Mouse (Mus musculus) forebrain, embryonic 16.5 days (tissue): Measurements from ENCODE around the gene Mtnr1b. TPM values are rescaled to one million over a fixed set of nuclear protein-coding genes. Genes with fewer than 3 reads are reported as not detected.
A peak's percentile ranks its signal among the peaks of the same experiment; 100 is the strongest.

Experiments used
- ATAC-seq: fragments of 200-750 bp; cut with Nextera tagmentation; 2 replicates; pipeline ENCODE4 v1.8.0; 2017; ENCODE audit warnings: mild to moderate bottlenecking, moderate library complexity
- H3K27ac ChIP-seq: fragments of 300-500 bp; sonication (generic); 2 replicates; pipeline ENCODE4 v1.5.1; 2014; ENCODE audit warnings: low read length, control low read depth
- H3K27me3 ChIP-seq: fragments of 300-500 bp; sonication (generic); replicated peaks from 2 replicates; pipeline ENCODE4 v1.6.1; 2014; ENCODE audit warnings: low read length; ENCODE audit not compliant: control insufficient read depth, insufficient read depth
- H3K36me3 ChIP-seq: fragments of 300-500 bp; sonication (generic); 2 replicates; pipeline ENCODE4 v1.6.1; 2014; ENCODE audit not compliant: control insufficient read depth, insufficient read depth
- H3K4me1 ChIP-seq: fragments of 300-500 bp; sonication (generic); replicated peaks from 2 replicates; pipeline ENCODE4 v1.6.1; 2014; ENCODE audit warnings: low read length; ENCODE audit not compliant: control insufficient read depth, insufficient read depth
- H3K4me2 ChIP-seq: fragments of 300-500 bp; sonication (generic); 2 replicates; pipeline ENCODE4 v1.6.1; 2014; ENCODE audit warnings: mild to moderate bottlenecking, low read length, control low read depth
- H3K4me3 ChIP-seq: fragments of 300-500 bp; sonication (generic); replicated peaks from 2 replicates; pipeline ENCODE4 v1.5.1; 2014; ENCODE audit warnings: mild to moderate bottlenecking, low read length, control low read depth
- H3K9ac ChIP-seq: fragments of 300-500 bp; sonication (generic); replicated peaks from 2 replicates; pipeline ENCODE4 v1.6.1; 2014; ENCODE audit warnings: low read depth, low read length, control low read depth
- H3K9me3 ChIP-seq: fragments of 300-500 bp; sonication (generic); 2 replicates; pipeline ENCODE4 v1.6.1; 2016; ENCODE audit warnings: low read length; ENCODE audit not compliant: control insufficient read depth
- WGBS: fragments of 180-500 bp; shearing (Covaris S2); extraction: QIAGEN DNeasy Blood & Tissue Kit; methylation state at CpG from one replicate; pipeline ENCODE4 v1.1.7; 2014; 5-methylcytosine and 5-hydroxymethylcytosine counted together
- polyA plus RNA-seq: library from polyadenylated mRNA; unstranded; fragments of >200 nt; fragmentation: Nextera tagmentation; extraction: Ambion mirVana; gene quantifications from 2 replicates; pipeline ENCODE4 v1.2.1, GENCODE M21; 2015

The Mtnr1b gene
- polyA plus RNA-seq, result not detected in 2 replicates

DNA sequence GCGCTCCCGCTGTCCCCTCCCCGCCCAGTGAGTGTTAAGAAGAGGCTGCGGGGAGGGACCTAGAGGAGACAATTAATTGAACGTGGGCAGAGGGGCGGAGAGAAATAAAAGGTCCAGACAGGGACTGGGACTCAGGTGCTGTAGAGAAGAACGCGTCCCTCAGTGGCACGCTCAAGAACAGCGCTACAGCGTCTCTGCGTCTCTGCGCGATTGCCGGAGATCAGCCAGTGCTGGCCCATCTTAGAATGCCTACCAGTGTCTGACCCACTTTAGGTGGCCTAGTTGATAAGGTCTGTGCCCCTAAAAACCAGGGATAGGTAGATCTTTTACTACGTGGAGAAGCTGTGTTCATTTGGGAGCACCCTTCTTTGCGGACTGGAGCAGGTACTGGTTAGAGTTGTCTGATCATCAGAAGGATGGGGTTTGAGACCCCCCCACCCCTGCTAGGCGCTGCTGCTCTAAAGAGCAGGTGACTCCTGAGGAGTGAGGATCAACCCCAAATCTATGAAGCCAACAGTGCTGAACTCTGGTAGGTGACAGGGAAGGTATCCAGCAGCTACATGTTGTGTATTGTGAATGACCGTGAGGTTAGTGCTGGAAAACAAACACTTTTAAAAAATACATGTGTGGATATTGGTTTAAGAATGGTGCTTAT, at the start of gene Mtnr1b:
TSS of gene Mtnr1b (minus strand) at position 51 of the 655 bp plus-strand sequence.
- H3K4me1 ChIP-seq, result no peaks in the 10 kb centered on the region
- H3K9me3 ChIP-seq, result no peaks in the 10 kb centered on the region
- WGBS, result 56% methylated on average over 19 of the region's 19 CpGs
- H3K4me3 ChIP-seq, result no peak within 1 kb of the TSS
- H3K27ac ChIP-seq, result no peak within 1 kb of the TSS
- ATAC-seq, result no peak
- no peaks in the 10 kb centered on the region for H3K36me3 ChIP-seq
- H3K9ac ChIP-seq, result no peak within 1 kb of the TSS
- no peak within 1 kb of the TSS for H3K4me2 ChIP-seq
- H3K27me3 ChIP-seq, result no peaks in the 10 kb centered on the region

DNA sequence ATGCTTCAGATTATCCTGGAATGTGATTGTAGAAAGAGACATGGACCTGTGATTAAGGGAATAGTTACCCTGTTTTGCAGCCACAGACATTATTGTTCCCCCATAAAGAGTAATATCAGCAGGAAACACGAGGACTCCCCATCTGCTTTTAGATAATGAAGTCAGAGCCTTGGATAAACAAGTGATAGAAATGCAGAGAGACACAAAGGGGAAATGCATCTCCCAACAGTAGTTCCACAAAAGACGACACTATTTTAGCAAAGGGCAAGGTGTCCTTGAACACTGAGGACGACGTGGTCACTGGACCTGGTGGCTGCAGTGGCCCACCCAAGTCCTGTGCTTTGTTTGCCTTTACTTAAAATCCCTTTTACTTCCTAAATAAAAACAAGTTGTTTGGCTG, 45.9 kb upstream of the Mtnr1b start:
- no peak for ATAC-seq
- Histone ChIP-seq H3K9ac (no peak overlapping the region), H3K9me3 (no peaks in the 10 kb centered on the region), H3K36me3 (peaks cover 2% of the 10 kb centered on the region; the same call in 1 of the 2 replicates), H3K27me3 (no peaks in the 10 kb centered on the region), H3K4me3 (no peak overlapping the region), H3K4me2 (no peak overlapping the region), H3K27ac (no peak overlapping the region), H3K4me1 (no peaks in the 10 kb centered on the region)
- 79% methylated on average over 4 of the region's 4 CpGs for whole genome bisulfite sequencing

GRCm38 (mm10) chr9:15919373-15920005, 45.1 kb upstream of the Mtnr1b start:
- WGBS, result 58% methylated on average over 5 of the region's 5 CpGs
- Histone ChIP-seq H3K27ac (no peak overlapping the region), H3K9ac (no peak overlapping the region), H3K9me3 (no peaks in the 10 kb centered on the region), H3K27me3 (no peaks in the 10 kb centered on the region), H3K36me3 (peaks cover 2% of the 10 kb centered on the region; the same call in 1 of the 2 replicates), H3K4me1 (no peaks in the 10 kb centered on the region), H3K4me2 (no peak overlapping the region), H3K4me3 (no peak overlapping the region)
- peak; percentile 71 for ATAC-seq

DNA sequence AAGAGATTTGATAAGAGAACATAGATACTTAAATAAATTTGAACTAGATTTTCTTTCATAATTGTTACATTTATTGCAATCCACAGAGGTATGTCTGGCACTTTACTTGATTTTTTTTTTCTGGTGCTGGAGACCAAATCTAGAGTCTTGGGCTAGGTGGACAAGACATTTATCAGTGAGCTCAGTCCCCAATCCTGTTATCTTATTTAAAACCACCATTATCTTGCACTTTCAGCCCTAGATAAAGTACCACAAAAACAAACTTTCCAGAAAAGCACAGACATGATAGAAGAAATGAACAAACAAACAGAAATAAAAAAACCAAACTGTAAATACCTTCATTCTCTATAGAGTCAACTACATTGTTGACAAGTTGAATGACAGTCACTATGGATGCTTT, 42.2 kb upstream of the Mtnr1b start:
- Histone ChIP-seq H3K4me2 (no peak overlapping the region), H3K27ac (no peak overlapping the region), H3K4me3 (no peak overlapping the region), H3K4me1 (no peaks in the 10 kb centered on the region), H3K36me3 (0 out of 2 replicates have a peak, but pooled peaks cover 2% of the 10 kb centered on the region), H3K9ac (no peak overlapping the region), H3K27me3 (no peaks in the 10 kb centered on the region), H3K9me3 (no peaks in the 10 kb centered on the region)
- no peak for ATAC-seq

DNA sequence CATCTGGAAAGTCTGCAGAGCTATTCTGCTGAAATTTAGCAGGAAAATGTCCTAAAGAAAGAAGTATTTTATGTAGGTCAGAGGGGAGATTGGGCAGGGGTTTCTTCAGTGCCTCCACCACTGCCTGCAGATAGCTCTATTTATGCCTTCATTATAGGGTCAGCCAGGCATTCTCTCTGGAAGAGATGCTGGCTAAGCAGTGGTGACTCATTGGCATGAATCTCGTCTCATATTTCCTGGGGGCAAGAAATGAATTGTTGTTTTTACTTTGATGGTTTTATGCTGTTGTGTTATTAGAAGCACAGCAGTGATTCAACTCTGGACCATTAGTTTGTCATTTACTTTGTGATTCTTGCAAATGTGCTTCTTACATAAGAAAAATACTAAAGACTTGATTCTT, 38.4 kb upstream of the Mtnr1b start:
- Histone ChIP-seq H3K27ac (no peak overlapping the region), H3K36me3 (0 out of 2 replicates have a peak, but pooled peaks cover under 1% of the 10 kb centered on the region), H3K4me3 (no peak overlapping the region), H3K4me1 (no peaks in the 10 kb centered on the region), H3K4me2 (no peak overlapping the region), H3K9me3 (no peaks in the 10 kb centered on the region), H3K27me3 (no peaks in the 10 kb centered on the region), H3K9ac (no peak overlapping the region)
- no peak for ATAC-seq
- 26% methylated on average over 1 of the region's 1 CpGs for WGBS

GRCm38 (mm10) chr9:15909397-15910113, 35.2 kb upstream of the Mtnr1b start:
- H3K27me3 ChIP-seq, result no peaks in the 10 kb centered on the region
- ATAC-seq, result no peak
- no peak overlapping the region for H3K4me3 ChIP-seq
- no peak overlapping the region for H3K27ac ChIP-seq
- H3K4me1 ChIP-seq, result no peaks in the 10 kb centered on the region
- no peaks in the 10 kb centered on the region for H3K36me3 ChIP-seq
- H3K4me2 ChIP-seq, result no peak overlapping the region
- no peak overlapping the region for H3K9ac ChIP-seq
- no peaks in the 10 kb centered on the region for H3K9me3 ChIP-seq
- 56% methylated on average over 2 of the region's 2 CpGs for WGBS

GRCm38 (mm10) chr9:15903948-15904750, 29.8 kb upstream of the Mtnr1b start:
- Histone ChIP-seq H3K9me3 (no peaks in the 10 kb centered on the region), H3K27ac (no peak overlapping the region), H3K27me3 (no peaks in the 10 kb centered on the region), H3K36me3 (no peaks in the 10 kb centered on the region), H3K4me2 (no peak overlapping the region), H3K9ac (no peak overlapping the region), H3K4me3 (no peak overlapping the region), H3K4me1 (no peaks in the 10 kb centered on the region)
- WGBS, result 21% methylated on average over 9 of the region's 9 CpGs
- ATAC-seq, result 0 out of 2 replicates have a peak, but pooled peaks have one; percentile 40

GRCm38 (mm10) chr9:15898112-15898511, 23.8 kb upstream of the Mtnr1b start:
- no peak overlapping the region for H3K27ac ChIP-seq
- peak; percentile 91 for ATAC-seq

GRCm38 (mm10) chr9:15886756-15887155, 12.4 kb upstream of the Mtnr1b start:
- H3K9ac ChIP-seq, result no peak overlapping the region
- no peaks in the 10 kb centered on the region for H3K27me3 ChIP-seq
- WGBS, result 60% methylated on average over 5 of the region's 5 CpGs
- no peak overlapping the region for H3K4me2 ChIP-seq
- H3K4me1 ChIP-seq, result no peaks in the 10 kb centered on the region
- H3K27ac ChIP-seq, result no peak overlapping the region
- H3K4me3 ChIP-seq, result no peak overlapping the region
- ATAC-seq, result peak; percentile 87
- H3K36me3 ChIP-seq, result no peaks in the 10 kb centered on the region
- H3K9me3 ChIP-seq, result no peaks in the 10 kb centered on the region

More at GRCm38 (mm10) chr9:15898112-15898511, 23.8 kb upstream of the Mtnr1b start:
- Histone ChIP-seq H3K36me3 (no peaks in the 10 kb centered on the region), H3K27me3 (no peaks in the 10 kb centered on the region), H3K4me3 (no peak overlapping the region), H3K9me3 (no peaks in the 10 kb centered on the region), H3K4me1 (no peaks in the 10 kb centered on the region), H3K9ac (no peak overlapping the region), H3K4me2 (no peak overlapping the region)
- 31% methylated on average over 2 of the region's 2 CpGs for WGBS
